Mouse (Mus musculus): ENCODE data around the gene Thbs3.
A peak's percentile ranks its signal among the peaks of the same experiment; 100 is the strongest.

Gene Thbs3

GRCm38 (mm10) chr3:89259076-89259475 lies 44.1 kb downstream of the Thbs3 start, which contains the start of gene Dpm3:
TSS of gene Dpm3 (plus strand) at chr3:89259358.
- DNase-seq = no peak

DNA sequence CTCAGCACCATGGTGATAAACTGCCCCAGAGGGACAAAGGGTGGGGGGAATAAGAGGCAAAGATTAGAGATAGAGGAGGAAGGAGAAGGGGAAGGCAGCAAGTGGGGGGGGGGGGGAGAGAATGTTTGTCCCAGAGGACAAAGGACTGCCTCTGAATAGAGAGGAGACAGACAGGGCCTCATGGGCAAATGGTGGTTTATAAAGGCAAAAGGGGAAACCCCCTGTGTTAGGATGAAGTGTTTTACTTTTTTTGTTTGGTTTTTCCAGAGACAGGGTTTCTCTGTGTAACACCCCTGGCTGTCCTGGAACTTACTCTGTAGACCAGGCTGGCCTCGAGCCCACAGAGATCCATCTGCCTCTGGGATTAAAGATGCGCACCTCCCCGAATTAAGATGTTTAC lies 45.2 kb downstream of the Thbs3 start:
- DNase-seq = no peak

- no peak for DNase-seq
These were observed 47.4 kb downstream of the Thbs3 start for GRCm38 (mm10) chr3:89262417-89262816.

- DNase-seq = peak; percentile 87
These were observed 51.5 kb downstream of the Thbs3 start for GRCm38 (mm10) chr3:89266439-89266893.

- DNase-seq = no peak
These were observed 53.9 kb downstream of the Thbs3 start for GRCm38 (mm10) chr3:89268916-89269315.

DNA sequence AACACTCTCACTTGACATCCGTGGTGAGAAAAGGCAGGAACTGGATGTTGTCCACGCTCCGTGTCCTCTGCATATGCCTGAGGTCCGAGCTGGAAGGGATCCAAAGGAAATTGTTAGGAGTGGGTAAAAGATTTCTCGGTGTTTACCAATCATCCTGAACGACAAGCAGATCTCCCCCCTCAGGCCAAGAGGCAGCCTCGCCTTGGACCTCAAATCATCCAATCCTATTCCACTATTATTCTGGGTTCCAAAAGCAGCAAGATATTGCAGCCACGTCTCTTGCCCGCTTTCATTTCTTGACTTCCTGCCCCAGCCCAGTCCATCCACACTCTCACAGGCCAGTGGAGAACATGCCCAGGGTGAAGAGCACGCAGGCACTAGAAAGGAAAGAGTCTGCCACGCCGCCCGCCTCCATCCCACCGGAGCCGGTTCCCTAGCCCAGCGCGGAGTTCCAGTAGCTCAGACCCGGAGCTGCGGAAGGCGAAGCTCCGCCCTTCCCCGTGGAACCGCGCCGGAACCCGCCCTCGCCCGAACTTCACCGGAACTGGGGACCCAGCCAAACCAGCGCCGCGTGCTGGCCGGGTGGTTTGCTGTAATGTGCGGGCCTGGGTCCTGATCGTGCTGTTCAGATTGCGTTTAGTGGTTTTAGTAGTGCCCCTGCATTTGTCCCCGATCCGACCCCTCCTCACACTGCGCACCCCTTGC lies 55.2 kb downstream of the Thbs3 start, which contains the start of gene Slc50a1:
TSS of gene Slc50a1 (minus strand) at position 520 of the 705 bp plus-strand sequence.
- peak; percentile 78 for DNase-seq

- no peak for DNase-seq
These were observed 55.9 kb downstream of the Thbs3 start for GRCm38 (mm10) chr3:89270891-89271290.

- peak; percentile 33 for DNase-seq
These were observed 56.8 kb downstream of the Thbs3 start for GRCm38 (mm10) chr3:89271760-89272159.

GRCm38 (mm10) chr3:89276061-89276460 lies 61.1 kb downstream of the Thbs3 start:
- DNase-seq = no peak
